Mouse (Mus musculus): ENCODE results near the gene Rgs8.

The Rgs8 gene

GRCm38 (mm10) chr1:153704174-153704573 lies 51.3 kb downstream of the Rgs8 start:
- no peak for DNase-seq (ENCODE audit: low spot score)

DNA sequence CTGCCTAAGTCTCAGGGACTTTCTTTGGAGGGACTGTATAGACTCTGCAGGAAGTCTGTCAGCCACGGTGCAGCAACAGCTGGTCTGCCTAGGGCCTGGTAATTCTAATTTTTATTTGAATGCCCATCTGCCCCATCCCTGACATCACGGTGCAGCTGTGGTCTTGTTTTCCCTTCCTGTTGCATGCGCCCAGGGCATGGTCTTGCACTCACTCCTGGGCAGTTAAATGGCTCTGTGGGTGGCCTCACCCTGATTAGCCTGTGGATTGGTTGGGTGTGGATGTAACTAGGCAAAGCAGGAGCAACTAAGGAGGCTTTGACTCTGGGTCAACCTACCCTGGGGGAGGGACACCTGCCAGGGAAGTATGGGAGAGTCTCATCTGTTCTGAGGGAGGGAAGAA lies 52.2 kb downstream of the Rgs8 start:
- DNase-seq (ENCODE audit: low spot score): no peak

- DNase-seq (ENCODE audit: low spot score): no peak
Measured at GRCm38 (mm10) chr1:153708626-153709025, 55.8 kb downstream of the Rgs8 start.

- DNase-seq (ENCODE audit: low spot score): no peak
Measured at GRCm38 (mm10) chr1:153709451-153709850, 56.6 kb downstream of the Rgs8 start.

- DNase-seq (ENCODE audit: low spot score): no peak
Measured at GRCm38 (mm10) chr1:153711544-153712262, 58.9 kb downstream of the Rgs8 start.

- no peak for DNase-seq (ENCODE audit: low spot score)
Measured at GRCm38 (mm10) chr1:153712633-153713032, 59.8 kb downstream of the Rgs8 start.

DNA sequence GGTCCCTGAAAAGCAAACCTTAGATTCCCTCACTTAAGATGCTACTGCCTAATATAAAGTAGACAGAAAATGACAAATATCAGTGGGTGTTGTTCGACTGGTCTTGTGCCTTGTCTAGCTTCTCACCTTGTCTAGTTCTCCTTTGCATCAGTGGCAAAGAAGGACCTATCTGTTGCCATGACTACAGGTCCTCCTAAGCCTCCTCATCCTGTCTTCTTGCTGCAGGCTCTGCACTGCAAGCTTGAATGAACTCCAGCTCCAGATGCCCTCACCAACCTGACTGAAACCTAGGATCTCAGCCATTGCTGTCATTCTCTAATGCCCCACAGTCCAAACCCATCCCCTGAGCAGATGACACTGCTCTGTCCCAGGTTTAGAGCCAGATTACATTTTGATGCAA lies 65.2 kb downstream of the Rgs8 start:
- no peak for DNase-seq (ENCODE audit: low spot score)

- no peak for DNase-seq (ENCODE audit: low spot score)
Measured at GRCm38 (mm10) chr1:153720935-153721334, 68.1 kb downstream of the Rgs8 start.

- no peak for DNase-seq (ENCODE audit: low spot score)
Measured at GRCm38 (mm10) chr1:153721565-153722310, 68.9 kb downstream of the Rgs8 start.

DNA sequence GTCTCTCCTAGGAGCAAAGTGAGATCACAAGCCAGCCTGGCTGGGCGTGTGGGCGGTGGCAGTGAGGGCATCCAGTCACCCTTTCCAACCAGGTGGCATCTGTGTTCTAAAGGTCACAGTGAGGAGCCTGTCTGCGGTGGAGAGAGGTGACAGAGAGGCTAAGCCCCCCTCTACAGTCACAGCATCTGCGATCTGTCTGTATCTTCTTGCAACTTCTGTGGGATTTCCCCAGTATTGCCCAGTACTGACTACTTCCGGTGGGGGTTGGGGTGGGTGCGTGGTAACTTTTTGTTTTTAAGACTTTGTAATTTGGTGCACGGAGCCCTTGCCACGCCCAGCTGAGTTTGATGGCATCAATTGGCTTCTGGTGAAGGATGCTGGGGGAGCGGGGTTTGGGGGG lies 70.6 kb downstream of the Rgs8 start:
- DNase-seq (ENCODE audit: low spot score): no peak

DNA sequence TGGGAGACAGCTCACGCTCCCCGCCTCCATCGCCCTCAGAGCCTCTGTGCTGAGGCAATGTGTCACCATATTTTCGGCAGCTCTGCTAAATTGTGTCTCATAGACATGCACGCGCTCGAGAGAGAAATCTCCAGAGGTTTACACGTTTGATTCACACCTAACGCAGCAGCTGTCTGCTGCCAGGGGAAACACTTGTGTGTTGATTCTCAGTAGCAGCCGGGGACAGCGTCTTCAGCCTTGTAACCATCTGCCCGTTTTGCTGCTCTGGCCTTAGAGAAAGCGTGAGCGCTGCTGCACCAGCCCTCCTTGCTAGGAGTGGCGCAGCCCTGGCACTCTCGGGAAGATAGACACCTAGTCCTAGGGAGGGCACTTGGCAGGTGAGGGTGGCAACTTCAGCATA lies 73.8 kb downstream of the Rgs8 start:
- DNase-seq (ENCODE audit: low spot score): no peak

GRCm38 (mm10) chr1:153729806-153730205 lies 77.0 kb downstream of the Rgs8 start:
- DNase-seq (ENCODE audit: low spot score): no peak

DNA sequence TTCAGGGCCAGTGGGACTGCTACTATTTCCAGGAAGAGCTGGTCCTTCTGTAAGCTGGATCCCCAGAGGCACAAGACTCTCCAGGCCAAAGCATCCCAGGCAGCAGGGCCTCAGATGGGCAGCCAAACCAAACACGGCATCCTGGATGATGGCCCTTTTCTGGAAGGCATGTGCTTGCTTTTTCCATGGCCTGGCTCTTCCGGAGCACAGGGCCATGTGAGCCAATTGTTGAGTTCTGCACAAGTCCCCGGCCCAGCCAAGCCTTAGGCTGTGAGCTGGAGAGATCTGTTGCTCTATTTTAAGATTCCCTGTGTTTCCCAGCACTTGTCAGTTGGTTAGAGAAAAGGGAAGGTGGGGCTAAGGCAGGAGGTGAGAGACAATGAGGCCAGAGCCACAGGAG lies 77.8 kb downstream of the Rgs8 start:
- DNase-seq (ENCODE audit: low spot score): no peak

GRCm38 (mm10) chr1:153733181-153733580 lies 80.4 kb downstream of the Rgs8 start:
- no peak for DNase-seq (ENCODE audit: low spot score)

DNA sequence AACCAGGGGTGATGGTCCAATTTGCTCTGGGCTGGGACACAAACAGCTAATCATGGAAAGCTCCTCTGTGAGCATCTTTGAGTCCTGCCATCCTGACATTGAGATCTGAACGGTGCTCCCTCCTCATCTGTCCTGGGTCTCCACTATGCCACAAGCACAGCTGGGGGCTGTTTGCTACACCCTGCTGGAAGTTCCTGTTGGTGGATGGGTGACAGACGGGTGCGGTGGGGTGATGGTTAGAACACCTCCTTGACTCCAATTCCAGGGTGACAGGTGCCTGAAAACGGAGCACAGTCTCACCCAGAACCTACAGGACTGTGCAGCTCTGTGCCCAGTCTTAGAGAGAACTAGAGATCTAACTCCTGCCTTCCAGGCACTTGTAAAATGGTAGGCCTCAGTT lies 82.0 kb downstream of the Rgs8 start:
- DNase-seq (ENCODE audit: low spot score): no peak

DNA sequence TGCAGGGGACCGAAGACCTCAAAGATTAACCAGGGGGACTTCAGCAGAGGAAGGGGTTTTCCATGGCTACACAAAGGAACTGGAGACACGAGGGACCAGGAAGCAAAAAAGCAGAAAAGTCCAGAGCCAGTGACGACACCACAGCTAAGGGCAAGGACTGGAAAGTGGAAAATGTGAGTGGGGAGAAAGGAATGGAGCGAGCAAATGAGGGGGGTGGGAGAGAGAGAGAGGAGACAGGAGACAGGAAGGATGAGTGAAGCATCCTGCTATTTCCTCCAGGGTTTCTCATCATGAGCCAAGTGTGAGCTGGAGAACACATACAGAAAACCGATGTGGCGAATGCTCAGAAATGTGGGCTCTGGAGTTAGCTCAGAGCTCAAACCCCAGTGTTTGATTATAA lies 83.3 kb downstream of the Rgs8 start:
- DNase-seq (ENCODE audit: low spot score): no peak

- DNase-seq (ENCODE audit: low spot score): peak; percentile 84
Measured at GRCm38 (mm10) chr1:153737101-153738085, 84.6 kb downstream of the Rgs8 start.

- no peak for DNase-seq (ENCODE audit: low spot score)
Measured at GRCm38 (mm10) chr1:153739437-153740015, 86.7 kb downstream of the Rgs8 start.

- DNase-seq (ENCODE audit: low spot score): peak; percentile 67
Measured at GRCm38 (mm10) chr1:153740145-153740544, 87.3 kb downstream of the Rgs8 start, which contains the start of gene Rgs16. TSS of gene Rgs16 (plus strand) at chr1:153740349.

GRCm38 (mm10) chr1:153740775-153741400 lies 88.1 kb downstream of the Rgs8 start:
- no peak for DNase-seq (ENCODE audit: low spot score)

DNA sequence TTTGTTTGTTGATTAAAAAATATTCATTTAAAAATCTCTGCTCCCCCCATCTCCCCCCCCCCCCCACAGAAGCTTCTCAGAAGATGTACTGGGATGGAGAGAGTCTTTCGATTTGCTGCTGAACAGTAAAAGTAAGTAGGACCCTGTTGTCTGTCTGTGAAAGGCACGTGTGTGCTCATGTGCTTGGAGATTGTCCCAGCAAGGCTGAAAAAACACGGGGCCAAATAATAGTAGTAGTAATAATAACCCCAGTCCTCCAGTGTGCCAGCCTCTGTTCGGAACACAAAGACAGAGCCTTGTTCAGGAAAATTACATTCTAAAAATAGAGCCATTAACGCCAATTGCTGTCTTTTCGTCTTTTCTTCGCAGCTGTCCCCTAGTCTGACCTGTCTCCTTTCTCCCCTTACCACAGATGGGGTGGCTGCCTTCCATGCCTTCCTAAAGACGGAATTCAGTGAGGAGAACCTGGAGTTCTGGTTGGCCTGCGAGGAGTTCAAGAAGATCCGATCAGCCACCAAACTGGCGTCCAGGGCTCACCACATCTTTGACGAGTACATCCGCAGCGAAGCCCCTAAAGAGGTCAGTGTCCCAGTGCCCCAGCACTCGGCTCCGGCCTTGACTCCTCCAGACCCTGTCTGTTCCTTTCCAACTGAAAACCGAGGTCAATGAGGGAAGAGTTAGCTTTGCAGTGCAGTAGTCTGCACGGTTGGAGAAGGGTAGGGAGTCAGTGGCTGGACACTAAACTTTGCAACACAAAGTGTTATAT lies 88.9 kb downstream of the Rgs8 start:
- no peak for DNase-seq (ENCODE audit: low spot score)
